Mouse (Mus musculus) adrenal gland, postnatal 4 days (tissue): Measurements from ENCODE around the gene Gorasp2. TPM values are rescaled to one million over a fixed set of nuclear protein-coding genes. Genes with fewer than 3 reads are reported as not detected.

ENCODE experiments used
- DNase-seq, 2 experiments: peaks; one replicate each; pipeline ENCODE4 v3.0.0; 2021 to 2022; ENCODE audit warnings: low spot score in 2 of 2, mixed read lengths in 2 of 2
- long read RNA-seq, 2 experiments: library from polyadenylated mRNA; stranded (forward); transcript quantifications; one replicate each; pipeline ENCODE4 v2.0.0; 2021
- total RNA-seq, 2 experiments: library from RNA; stranded (reverse); gene quantifications; 2 replicates each; pipeline ENCODE4 v1.2.3; 2021

Gorasp2 gene
- 100 to 1,000 TPM; 106 to 110 TPM for total RNA-seq
- long read RNA-seq, experiment 1, transcript Gorasp2-201 (10 exons, 2,238 nt), result major isoform, 71 of 87 reads
- long read RNA-seq, experiment 1, partial matches to known transcripts, result 8 of 87 reads
- long read RNA-seq, experiment 1, other reads (novel, unspliced or antisense), result 4 of 87 reads
- long read RNA-seq, experiment 2, transcript Gorasp2-201 (10 exons, 2,238 nt), result major isoform, 84 of 124 reads
- long read RNA-seq, experiment 2, partial matches to known transcripts, result 32 of 124 reads
- long read RNA-seq, experiment 2, other reads (novel, unspliced or antisense), result 4 of 124 reads

DNA sequence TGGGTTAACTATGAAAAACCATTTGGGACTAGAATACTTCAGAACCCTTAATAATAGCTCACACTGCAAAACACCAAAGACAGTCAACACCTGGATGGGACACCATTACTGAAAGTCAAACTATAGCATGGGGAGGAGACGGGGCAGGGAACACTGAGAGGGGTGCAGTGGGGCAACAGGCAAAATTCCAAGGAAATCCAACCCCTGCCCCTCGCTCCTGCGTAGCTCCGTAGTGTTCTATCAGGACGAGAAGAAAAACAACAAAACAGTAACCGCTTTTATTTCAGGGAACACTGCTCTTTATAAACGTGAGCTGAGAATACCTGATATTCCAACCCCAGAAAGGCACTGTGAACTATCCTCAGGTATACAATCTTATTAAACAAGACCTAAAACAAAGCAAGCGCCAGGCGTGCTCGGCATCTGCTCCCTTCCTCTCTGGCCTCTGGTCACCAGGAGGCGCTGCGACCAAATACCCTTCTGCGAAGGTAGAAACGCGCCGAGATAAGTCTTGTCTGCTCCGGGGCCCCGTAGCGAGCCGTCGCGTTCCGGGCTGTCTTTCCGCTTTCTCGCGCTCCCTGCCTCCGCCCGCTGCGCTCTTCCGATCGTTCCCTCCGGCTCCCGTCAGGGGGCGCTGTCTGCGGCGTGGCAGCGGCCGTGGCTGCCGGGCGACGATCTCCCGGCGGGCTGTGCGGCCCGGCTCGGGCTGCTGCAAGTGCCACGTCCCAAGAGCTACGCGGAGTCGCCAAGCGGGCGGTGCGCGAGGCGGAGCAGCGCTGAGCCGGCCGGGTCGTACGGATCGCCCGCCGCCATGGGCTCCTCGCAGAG, at the start of gene Gorasp2:
Gene Gorasp2 (plus strand): TSS at position 690 of the 828 bp plus-strand sequence.
- peak; percentile 89 to 92 for DNase-seq

DNA sequence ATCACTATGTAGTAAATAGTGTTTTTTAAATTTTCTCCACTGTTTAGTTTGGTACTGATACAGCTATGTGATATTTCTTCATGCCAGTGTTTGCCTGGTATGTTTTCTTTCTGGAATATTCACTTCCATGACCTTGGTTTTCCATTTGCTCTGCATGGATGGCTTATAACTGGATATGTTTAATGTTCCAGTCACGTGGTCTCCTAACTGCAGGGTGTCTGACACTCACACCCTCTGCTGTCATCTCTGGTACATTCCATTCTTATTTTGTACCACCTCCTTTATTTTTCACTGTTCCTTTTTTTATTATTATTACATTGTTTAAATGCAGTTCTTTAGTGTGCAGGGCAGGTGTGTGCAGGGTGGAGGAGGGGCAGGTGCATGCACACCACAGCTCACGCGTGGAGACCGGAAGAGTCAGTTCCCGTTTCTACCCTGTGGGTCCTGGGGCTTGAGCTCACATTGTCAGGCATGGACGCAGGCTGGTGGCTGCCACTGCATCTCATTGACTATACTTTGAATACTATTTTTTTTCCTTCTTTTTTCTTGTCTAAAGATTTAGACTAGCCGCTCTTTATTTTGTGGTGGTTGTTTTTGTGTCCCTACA, 46.5 kb upstream of the Gorasp2 start:
- no peak for DNase-seq

DNA sequence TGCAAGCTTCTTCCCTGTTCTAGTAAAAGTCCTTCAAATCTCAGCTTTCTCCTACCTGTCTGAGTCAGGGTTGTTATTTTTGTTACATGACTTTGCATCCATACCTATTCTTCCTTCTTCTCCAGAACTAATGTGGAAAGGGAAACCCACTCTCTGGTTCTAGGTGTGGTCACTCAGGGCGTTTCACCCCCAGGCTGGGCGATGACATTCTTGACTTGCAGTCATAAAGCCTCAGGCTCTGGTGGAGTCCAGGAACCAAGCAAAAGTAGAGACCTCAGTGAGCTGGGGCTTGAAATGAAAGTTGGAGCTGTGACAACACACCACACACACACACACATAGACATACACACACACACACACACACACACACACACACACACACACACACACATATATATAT, 45.3 kb upstream of the Gorasp2 start:
- DNase-seq, result no peak

DNA sequence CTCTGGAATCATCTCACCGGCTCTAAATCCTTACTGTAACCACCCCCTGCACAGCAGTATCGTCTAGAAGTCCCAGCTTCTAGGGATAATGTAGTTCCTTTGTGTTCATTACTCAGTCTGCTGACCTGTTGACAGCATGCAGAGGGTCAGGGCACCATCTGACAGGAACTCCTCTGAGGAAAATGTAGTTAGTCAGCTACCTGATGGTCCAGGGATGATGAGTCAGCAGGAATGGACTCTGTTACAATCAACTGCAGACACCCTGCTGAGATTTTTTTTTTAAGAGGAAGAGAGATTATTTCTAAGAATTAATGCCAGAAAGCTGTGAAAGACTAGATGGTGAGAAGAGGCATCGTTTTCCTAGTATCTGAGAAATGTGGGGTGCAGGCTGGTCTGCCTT, 44.8 kb upstream of the Gorasp2 start:
- no peak for DNase-seq

DNA sequence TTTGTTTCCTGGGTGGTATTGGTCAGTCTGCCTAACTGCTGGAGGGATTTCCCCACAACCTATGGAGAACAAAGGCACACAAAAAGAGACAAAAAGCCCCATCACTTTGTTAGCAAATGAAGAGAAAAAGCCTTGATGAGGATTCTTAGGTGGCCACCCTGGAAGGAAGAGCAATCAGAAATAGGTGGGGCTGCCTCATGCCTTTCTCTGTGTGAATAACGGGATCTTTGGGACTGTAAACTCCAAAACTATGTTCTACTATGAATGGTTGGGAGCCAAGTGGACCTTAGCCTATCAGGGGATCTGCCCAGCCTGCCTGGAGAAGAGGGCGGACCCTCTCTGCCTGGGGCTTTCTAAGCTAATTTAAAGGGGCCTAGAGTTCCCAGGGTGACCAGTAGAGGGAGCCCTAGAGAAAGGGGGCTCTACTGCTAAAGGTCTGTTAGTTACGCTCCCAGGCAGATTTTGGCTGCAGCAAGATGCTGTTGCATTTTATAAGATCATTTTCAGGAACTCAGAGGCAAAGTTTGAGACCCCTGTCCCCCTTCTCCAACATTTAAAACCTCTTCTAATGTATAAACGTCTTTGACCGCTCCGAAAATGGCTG, 42.0 kb upstream of the Gorasp2 start:
- no peak for DNase-seq

DNA sequence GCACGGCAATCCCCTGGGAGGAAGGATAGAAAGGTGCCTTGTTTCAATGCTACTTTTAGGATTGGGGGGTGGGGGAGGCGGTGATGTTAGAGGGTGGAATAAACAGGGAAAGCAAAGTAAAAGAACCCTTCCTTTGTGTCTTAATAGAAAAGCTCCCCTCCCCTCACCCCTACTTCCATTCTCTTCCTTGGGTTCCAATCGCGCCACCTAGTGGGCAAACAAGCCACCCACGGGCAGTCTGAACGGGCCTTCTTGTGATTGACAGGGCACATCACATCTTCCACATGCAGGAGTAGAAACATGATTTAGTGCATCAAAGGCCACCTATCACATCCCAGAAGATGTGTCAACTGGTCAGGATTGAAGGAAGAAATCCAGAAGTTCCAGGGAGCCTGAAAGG, 41.2 kb upstream of the Gorasp2 start:
- peak in 1 of 2 experiments; percentile 24 for DNase-seq

DNA sequence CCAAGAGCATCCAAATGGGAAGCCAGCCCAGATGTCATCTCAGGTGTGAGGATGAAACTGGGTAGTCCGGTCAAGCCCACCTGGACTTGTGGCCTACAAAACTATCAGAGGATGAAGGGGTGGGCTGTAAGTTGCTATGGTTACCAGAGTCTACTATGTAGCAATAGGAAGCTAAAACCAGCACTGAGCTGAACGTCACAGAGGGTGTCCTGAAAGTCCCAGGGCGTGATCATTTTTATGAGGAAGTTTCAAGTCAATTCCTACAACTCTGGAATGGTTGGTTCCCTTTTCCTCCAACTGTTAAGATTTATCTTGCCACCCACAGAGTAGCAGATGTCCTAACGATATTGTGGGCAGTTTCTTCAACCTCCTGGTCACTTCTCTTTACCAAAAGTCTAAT, 39.1 kb upstream of the Gorasp2 start:
- DNase-seq, result no peak

DNA sequence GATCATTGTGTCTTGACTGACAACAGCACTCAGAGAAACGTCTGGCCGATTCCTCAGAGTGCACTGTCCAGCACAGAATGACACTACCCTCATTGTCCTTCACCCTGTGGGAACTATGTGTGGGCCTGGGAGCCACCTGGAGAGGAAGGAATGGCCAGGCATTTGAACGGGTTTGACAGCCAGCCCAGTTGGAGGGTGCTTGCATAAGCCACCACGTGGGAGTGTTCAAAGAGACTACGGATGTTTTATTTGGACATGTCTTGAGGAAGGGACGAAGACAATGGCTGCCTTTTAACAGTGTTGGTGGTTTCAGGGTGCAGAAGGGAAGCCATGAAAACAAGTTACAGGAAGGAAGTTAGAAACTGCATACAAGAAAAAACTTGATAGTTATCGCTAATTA, 35.6 kb upstream of the Gorasp2 start:
- DNase-seq, result no peak

DNA sequence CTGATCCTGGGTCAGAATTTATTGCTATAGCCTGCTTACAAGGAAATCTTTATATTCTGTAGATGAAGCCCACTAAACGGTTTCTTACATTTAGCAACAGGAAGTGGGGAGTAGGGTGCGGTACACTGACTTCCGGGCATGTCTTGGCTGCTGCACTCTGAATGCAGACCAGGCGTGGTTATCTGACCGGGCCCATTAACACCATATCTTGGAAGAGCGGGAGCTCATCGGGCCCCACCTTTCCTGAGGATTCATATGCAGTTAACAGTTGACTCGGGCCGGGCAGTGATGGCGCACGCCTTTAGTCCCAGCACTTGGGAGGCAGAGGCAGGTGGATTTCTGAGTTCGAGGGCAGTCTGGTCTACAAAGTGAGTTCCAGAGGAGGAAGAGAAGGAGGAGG, 33.0 kb upstream of the Gorasp2 start:
- DNase-seq, result no peak

DNA sequence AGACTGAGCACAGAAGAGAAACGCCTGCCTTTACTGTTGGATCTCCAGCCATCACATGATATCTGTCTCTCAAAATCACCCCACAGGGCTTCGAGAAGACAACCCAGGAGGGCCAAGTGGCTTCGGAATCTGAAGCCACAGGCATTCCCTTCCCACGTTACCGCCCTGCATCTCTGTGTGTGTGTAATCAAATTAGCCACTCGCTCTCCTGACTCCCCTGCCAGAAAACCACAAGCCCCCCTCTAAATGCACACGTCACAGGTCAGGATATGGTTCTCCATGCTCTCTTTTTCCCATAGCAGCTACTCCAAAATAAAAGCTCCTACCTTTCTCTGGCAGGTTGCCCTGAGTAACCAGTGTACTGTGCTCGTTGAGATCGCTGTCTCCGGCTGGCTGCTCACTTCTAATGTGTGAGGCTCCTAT, 32.0 kb upstream of the Gorasp2 start:
- no peak for DNase-seq

DNA sequence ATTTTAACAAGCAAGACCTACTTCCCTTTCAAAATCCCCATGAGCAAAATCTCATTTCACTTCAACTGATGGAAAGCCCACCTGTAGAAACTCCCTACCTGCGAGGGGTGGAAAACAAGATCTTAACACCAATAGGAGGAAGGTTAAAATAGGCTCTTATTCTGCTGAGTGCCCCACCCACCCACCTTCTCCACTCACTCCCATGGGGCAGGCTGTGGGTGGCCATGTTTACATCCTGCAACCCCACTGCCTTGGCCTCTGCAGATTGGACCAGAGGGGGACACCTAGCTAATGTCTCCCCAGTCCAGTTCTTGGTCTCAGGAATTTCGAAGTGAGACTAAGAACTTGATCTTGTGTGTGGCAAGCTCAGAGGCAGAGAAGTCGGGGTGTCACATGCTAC, 31.5 kb upstream of the Gorasp2 start:
- no peak for DNase-seq

DNA sequence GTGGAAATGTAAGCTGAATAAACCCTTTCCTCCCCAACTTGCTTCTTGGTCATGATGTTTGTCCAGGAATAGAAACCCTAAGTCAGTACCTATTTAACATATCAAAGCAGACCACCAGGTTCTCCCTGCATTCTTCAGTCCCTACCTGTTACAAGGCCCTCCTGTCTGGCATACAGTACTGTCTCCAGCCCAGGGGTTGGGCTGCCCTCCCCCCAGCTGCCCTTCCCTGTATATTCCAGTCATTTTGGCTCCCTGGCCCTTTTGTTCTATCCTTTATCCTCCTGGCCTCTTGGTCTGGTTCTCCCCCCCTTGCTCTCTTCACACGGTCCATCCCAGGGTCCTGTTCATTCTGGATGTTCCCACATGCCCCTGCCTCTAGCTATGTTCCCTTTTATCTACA, 30.1 kb upstream of the Gorasp2 start:
- no peak for DNase-seq

DNA sequence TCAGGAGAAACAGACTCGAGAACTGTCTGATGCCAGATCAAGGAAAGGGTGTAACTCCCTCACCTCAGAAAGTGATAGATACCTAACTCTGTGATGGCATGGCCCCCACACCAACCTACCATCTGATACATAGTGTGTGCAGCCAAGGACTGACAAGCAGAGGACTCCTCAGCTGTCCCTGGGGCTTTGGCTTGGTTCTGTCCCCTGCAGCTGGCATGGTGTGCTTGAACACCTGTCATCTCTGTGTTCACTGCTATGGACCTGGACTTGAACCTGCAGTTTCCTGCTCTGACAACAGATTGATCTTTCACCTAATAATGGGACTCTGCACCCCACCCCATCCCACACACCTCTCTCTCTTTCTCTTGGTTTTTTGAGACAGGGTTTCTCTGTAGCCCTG, 29.0 kb upstream of the Gorasp2 start:
- DNase-seq, result no peak

DNA sequence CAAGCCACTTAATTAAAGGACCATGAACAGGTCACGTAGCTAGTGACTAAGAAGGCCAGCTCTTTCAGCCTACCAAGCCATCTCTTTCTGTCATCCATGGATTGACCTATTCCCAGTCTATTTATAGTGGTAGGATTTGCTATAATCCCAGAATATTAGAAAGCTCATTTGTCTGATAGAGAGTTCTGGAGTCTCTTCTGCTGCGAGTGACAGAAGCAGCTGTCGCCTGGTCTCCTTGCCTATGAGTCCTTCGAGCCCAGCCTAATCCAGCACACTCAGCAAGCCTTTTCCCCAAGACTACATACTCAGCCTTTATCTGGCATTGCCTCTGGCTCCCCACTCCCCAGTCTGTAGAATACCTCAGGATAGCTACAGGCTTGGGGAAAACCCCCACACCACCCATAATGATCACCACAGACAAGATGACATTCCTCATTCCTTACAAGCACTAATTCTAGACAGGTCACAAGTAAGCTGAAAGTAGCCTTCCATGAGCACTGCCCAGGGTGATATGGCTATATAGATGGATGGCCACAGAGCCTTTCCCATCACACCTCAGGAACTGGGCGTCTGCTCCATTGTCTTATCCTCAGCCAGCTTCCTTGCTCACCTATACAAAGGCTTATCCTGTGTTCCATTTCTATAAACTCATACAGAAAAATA, 27.2 kb upstream of the Gorasp2 start:
- no peak for DNase-seq

DNA sequence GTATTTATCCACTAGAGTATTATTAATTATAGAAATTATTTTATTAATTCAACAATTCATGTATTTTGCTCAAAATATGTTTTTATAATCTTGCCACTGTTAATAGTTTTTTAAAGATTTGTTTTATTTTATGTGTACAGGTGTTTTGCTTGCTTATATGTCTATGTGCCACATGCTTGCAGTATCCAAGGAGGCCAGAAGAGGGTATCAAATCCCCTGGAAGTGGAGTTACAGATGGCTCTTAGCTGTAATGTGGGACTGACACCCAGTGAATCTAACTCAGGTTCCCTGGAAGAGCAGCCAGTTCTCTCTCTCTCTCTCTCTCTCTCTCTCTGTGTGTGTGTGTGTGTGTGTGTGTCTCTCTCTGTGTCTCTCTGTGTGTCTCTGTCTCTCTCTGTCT, 20.4 kb upstream of the Gorasp2 start:
- no peak for DNase-seq

DNA sequence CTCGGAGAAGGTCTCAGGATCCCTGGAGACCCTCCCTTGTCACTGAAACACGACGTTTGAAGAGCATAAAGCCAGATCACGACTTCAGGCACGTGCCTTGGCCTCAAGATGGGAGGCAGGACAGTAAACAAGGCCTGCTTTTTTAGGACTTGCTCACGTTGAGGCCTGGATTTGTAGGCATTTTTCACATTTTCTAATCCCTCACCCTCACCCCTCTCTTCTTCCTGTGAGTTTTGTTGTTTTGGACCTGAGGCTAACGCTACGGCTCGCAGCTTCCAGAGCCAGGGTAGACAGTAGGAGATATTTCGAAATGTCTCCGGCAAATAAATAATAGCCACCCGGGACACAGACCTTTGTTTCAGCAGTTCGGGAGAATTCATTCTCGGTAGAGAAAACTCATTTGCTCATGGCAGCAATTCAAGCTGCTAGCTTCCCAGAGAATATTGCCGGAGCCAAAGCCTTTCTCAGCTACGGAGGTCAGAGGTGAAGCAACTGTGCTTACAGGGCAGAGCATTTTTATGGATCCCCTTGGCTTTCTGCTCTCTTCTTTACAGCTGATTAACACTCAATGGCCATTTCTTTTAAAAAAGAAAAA, 18.3 kb upstream of the Gorasp2 start:
- no peak for DNase-seq

DNA sequence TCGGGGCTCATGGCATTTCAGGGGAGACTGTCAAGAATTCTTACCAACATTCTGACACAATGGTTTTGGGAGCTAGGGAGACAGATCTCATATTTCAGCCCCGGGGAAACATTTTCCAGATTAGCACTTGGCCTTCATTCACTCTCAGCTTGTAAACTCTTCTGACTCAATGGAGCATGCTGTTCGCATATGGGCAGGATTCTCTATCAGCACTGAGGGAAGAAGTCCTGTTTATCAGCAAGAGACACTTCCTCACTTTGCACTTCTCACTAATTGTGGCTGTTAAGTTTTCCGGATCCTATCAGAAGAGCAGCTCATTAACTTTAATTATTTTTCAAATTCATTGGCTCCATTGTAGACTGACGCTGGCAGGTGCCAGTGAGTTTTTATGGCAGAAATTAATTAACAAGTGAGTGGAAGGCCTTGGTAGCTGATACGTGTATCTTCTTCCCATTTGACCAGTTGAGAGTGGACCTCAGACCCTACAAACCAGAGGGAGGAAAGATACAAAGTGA, 16.1 kb upstream of the Gorasp2 start:
- no peak for DNase-seq

DNA sequence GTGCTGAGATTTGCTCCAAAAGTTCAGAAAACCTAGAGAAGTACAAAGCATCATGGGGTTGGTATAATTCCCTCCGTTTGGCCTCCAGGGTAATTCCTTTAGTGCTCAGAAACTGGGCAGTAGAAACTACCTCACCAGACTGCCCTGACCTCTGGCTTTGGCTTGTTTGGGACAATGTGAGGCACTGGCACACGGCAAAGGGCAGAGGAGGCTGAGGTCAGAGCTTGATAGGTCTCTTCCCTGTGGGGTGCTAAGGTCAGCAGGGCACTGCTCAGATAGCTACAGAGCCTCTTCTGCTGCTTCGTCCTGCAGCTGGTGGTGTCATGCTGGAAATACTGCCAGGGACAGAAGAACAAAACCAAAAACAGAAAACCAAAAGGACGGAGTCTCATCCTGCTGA, 13.7 kb upstream of the Gorasp2 start:
- DNase-seq, result no peak

DNA sequence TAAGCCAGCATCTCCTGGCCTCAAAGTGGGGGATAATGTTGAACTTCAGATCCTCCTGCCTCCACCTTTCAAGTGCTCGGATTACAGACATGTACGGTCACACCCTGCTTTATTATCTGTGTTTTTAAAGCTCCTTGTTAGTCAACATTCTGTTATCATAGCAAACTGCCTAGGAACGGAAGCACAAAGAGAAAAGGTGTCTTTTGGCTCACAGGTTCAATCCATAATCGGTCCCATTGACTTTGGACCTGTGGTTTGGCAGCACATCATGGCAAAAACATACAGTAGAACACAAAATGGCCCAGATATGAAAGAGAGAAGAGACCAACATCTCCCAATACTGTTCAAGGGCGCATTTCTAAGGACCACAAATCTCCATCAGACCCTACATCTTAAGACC, 13.1 kb upstream of the Gorasp2 start:
- DNase-seq, result no peak

DNA sequence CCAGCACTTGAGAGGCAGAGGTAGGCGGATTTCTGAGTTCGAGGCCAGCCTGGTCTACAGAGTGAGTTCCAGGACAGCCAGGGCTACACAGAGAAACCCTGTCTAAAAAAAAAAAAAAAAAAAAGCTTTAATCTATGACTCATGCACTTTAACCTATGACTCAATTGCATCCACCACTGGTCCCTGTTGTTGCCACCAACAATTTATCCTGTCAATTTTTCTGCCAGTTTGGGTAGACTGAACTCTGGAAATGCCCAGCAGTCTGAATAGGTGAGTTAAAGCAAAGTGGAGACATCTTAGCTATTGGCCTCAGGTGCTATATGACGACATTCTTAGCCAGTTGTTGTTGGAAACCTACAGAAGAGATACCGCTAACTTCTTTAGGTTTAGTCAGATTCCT, 11.9 kb upstream of the Gorasp2 start:
- DNase-seq, result no peak

DNA sequence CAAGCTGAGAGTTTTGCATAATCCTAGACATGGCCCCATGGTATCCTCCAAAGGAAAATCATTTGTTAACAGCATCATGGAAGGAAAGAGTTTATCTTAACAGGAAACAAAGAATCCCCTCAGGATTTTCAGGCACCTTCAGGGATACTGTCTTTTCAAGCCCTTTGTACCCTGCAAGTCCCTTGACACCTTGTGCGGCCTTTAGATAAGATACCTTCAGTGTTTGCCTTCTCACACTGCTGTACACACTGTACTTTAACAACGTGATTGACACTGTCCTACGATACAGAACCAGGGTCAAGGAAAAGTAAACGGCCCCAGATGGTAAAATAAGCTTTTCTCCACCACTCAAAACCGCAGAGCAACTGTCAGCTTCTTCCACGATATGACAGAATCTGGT, 9.6 kb upstream of the Gorasp2 start:
- no peak for DNase-seq
